Mouse (Mus musculus) MEL (cell line): Measurements from ENCODE around the gene Mthfd2l. TPM values are rescaled to one million over a fixed set of nuclear protein-coding genes. Genes with fewer than 3 reads are reported as not detected.

ENCODE experiments used
- DNase-seq: peaks from one replicate; pipeline ENCODE4 v3.0.0; 2011; ENCODE audit warnings: low read depth, low spot score
- H3K27ac ChIP-seq: 2 replicates; pipeline ENCODE4 v1.5.1; 2012; ENCODE audit warnings: low read depth, mild to moderate bottlenecking, control low read depth, low read length, moderate library complexity; ENCODE audit not compliant: control insufficient read depth
- H3K27me3 ChIP-seq, 2 experiments: fragments of 150-350 bp in 1 of 2; sonication (generic) in 1 of 2; 2 replicates each; pipeline ENCODE4 v1.6.1; 2012; ENCODE audit warnings: low read length in 2 of 2, mild to moderate bottlenecking in 2 of 2, improper control_type of control experiment in 1 of 2, moderate library complexity in 1 of 2; ENCODE audit not compliant: insufficient read depth in 2 of 2, control insufficient read depth in 1 of 2
- H3K36me3 ChIP-seq, 2 experiments: 2 replicates each; pipeline ENCODE4 v1.6.1; 2012 to 2014; ENCODE audit warnings: low read length in 2 of 2, improper control_type of control experiment in 1 of 2, inconsistent platforms in 1 of 2, mild to moderate bottlenecking in 1 of 2; ENCODE audit not compliant: insufficient read depth in 2 of 2, control insufficient read depth in 1 of 2
- H3K4me1 ChIP-seq, 2 experiments: fragments of 150-350 bp in 1 of 2; sonication (generic) in 1 of 2; 2 replicates each; pipeline ENCODE4 v1.6.1; 2012; ENCODE audit warnings: low read length in 2 of 2, improper control_type of control experiment in 1 of 2, mild to moderate bottlenecking in 1 of 2; ENCODE audit not compliant: insufficient read depth in 2 of 2, control insufficient read depth in 1 of 2
- H3K4me3 ChIP-seq, 2 experiments: fragments of 150-350 bp in 1 of 2; sonication (generic) in 1 of 2; 2 replicates each; pipeline ENCODE4 v1.5.1; 2012; ENCODE audit warnings: low read depth in 2 of 2, low read length in 2 of 2, mild to moderate bottlenecking in 2 of 2, moderate library complexity in 2 of 2, control low read depth in 1 of 2, improper control_type of control experiment in 1 of 2; ENCODE audit not compliant: control insufficient read depth in 1 of 2, insufficient read depth in 1 of 2
- H3K79me2 ChIP-seq: 2 replicates; pipeline ENCODE4 v1.6.1; 2012; ENCODE audit warnings: mild to moderate bottlenecking, low read length, moderate library complexity; ENCODE audit not compliant: control insufficient read depth, poor library complexity, insufficient read depth
- H3K9ac ChIP-seq: 2 replicates; pipeline ENCODE4 v1.6.1; 2012; ENCODE audit warnings: low read depth, mild to moderate bottlenecking, control low read depth, low read length, moderate library complexity; ENCODE audit not compliant: control insufficient read depth, poor library complexity, severe bottlenecking
- H3K9me3 ChIP-seq: fragments of 150-350 bp; sonication (generic); replicated peaks from 2 replicates; pipeline ENCODE4 v1.6.1; 2012; ENCODE audit warnings: mild to moderate bottlenecking, low read length, improper control_type of control experiment, moderate library complexity; ENCODE audit not compliant: insufficient read depth
- CTCF ChIP-seq, 3 experiments: IDR thresholded peaks in 2 of 3; conservative IDR thresholded peaks in 1 of 3; 2 replicates each; pipeline ENCODE4 v1.5.1; 2011 to 2012; ENCODE audit warnings: low read length in 3 of 3, low read depth in 2 of 3, mild to moderate bottlenecking in 2 of 3, improper control_type of control experiment in 1 of 3, inconsistent platforms in 1 of 3, mixed read lengths in 1 of 3, moderate library complexity in 1 of 3; ENCODE audit not compliant: control insufficient read depth in 1 of 3, insufficient read depth in 1 of 3, poor library complexity in 1 of 3, severe bottlenecking in 1 of 3
- EP300 ChIP-seq, 2 experiments: IDR thresholded peaks; 2 replicates each; pipeline ENCODE4 v1.6.1; 2011; ENCODE audit warnings: improper control_type of control experiment in 2 of 2, low read length in 2 of 2, low read depth in 1 of 2, mild to moderate bottlenecking in 1 of 2
- ETS1 ChIP-seq: IDR thresholded peaks from 2 replicates; pipeline ENCODE4 v1.6.1; 2012; ENCODE audit warnings: low read depth, mild to moderate bottlenecking, inconsistent platforms, low read length, improper control_type of control experiment, moderate library complexity
- GABPA ChIP-seq: IDR thresholded peaks from 2 replicates; pipeline ENCODE4 v1.6.1; 2012; ENCODE audit warnings: low read depth, mild to moderate bottlenecking, inconsistent platforms, low read length, improper control_type of control experiment, moderate library complexity
- HCFC1 ChIP-seq: IDR thresholded peaks from 2 replicates; pipeline ENCODE4 v1.6.1; 2012; ENCODE audit warnings: low read depth, mild to moderate bottlenecking, inconsistent platforms, low read length, improper control_type of control experiment, moderate library complexity
- KAT2A ChIP-seq: conservative IDR thresholded peaks from 2 replicates; pipeline ENCODE4 v1.6.1; 2012; ENCODE audit warnings: low read depth, low read length, improper control_type of control experiment, inconsistent platforms
- MAZ ChIP-seq: IDR thresholded peaks from 2 replicates; pipeline ENCODE4 v1.6.1; 2012; ENCODE audit warnings: low read depth, mild to moderate bottlenecking, inconsistent platforms, low read length, improper control_type of control experiment
- MYC ChIP-seq: IDR thresholded peaks from 2 replicates; pipeline ENCODE4 v1.6.1; 2011; ENCODE audit warnings: low read depth, mild to moderate bottlenecking, low read length, improper control_type of control experiment, moderate library complexity
- NELFE ChIP-seq: IDR thresholded peaks from 2 replicates; pipeline ENCODE4 v1.6.1; 2011; ENCODE audit warnings: low read depth, low read length, improper control_type of control experiment
- POLR2AphosphoS5 ChIP-seq: IDR thresholded peaks from 2 replicates; pipeline ENCODE4 v1.6.1; 2012; ENCODE audit warnings: low read depth, borderline replicate concordance, mild to moderate bottlenecking, inconsistent platforms, low read length, moderate library complexity, mixed read lengths
- RAD21 ChIP-seq: IDR thresholded peaks from 2 replicates; pipeline ENCODE4 v1.6.1; 2011; ENCODE audit warnings: mild to moderate bottlenecking, low read depth, low read length, improper control_type of control experiment
- SIN3A ChIP-seq: IDR thresholded peaks from 2 replicates; pipeline ENCODE4 v1.6.1; 2012; ENCODE audit warnings: low read length, improper control_type of control experiment, inconsistent platforms
- SMC3 ChIP-seq: IDR thresholded peaks from 2 replicates; pipeline ENCODE4 v1.6.1; 2011; ENCODE audit warnings: low read depth, low read length, improper control_type of control experiment
- TBP ChIP-seq: IDR thresholded peaks from 2 replicates; pipeline ENCODE4 v1.8.0; 2011; ENCODE audit warnings: low read depth, low read length, improper control_type of control experiment
- TCF12 ChIP-seq: IDR thresholded peaks from 2 replicates; pipeline ENCODE4 v1.6.1; 2014; ENCODE audit warnings: low read depth, mild to moderate bottlenecking, inconsistent platforms, low read length, improper control_type of control experiment, moderate library complexity
- UBTF ChIP-seq: IDR thresholded peaks from 2 replicates; pipeline ENCODE4 v1.6.1; 2012; ENCODE audit warnings: low read depth, mild to moderate bottlenecking, inconsistent platforms, low read length, improper control_type of control experiment, moderate library complexity, borderline replicate concordance; ENCODE audit not compliant: insufficient read depth
- ZC3H11A ChIP-seq: IDR thresholded peaks from 2 replicates; pipeline ENCODE4 v1.6.1; 2012; ENCODE audit warnings: low read depth, mild to moderate bottlenecking, inconsistent platforms, low read length, improper control_type of control experiment
- ZMIZ1 ChIP-seq: IDR thresholded peaks from 2 replicates; pipeline ENCODE4 v1.6.1; 2012; ENCODE audit warnings: low read depth, mild to moderate bottlenecking, inconsistent platforms, low read length, improper control_type of control experiment, moderate library complexity
- polyA plus RNA-seq, 2 experiments: library from polyadenylated mRNA; stranded (reverse) in 1 of 2; unstranded in 1 of 2; fragments of >175 nt in 1 of 2; fragments of >200 nt in 1 of 2; gene quantifications; 2 replicates each; pipeline versions ENCODE4 v1.2.1 to v1.2.4; 2012; ENCODE audit warnings: low replicate concordance in 2 of 2, low read depth in 1 of 2; ENCODE audit not compliant: insufficient read length in 2 of 2, insufficient read depth in 1 of 2, missing spikeins in 1 of 2
- total RNA-seq: library from RNA; depleted of rRNA; stranded (reverse); fragments of 300-350 nt; gene quantifications from 2 replicates; pipeline ENCODE4 v1.2.3, GENCODE M21; 2012

Mthfd2l gene
- total and polyA plus RNA-seq, 3 experiments, result not detected

- H3K27me3 ChIP-seq, result peaks cover 2 to 3% of the 10 kb centered on the region in 2 experiments; a peak in 3 of 4 replicates
- no peaks in the 10 kb centered on the region for H3K9me3 ChIP-seq
- H3K27ac ChIP-seq, result no peak overlapping the region
- H3K4me1 ChIP-seq, result no peaks in the 10 kb centered on the region
- H3K79me2 ChIP-seq, result no peaks in the 10 kb centered on the region
- H3K9ac ChIP-seq, result no peak overlapping the region
- no peak for TF ChIP-seq ETS1
- peak in 1 of 3 experiments; percentile 1; a peak in 1 of 6 replicates for TF ChIP-seq CTCF (IDR thresholded peaks at IDR 0.05 in 2 of 3, conservative IDR thresholded peaks at IDR 0.05 in 1 of 3; ENCODE audit: control insufficient read depth in 1 of 3, insufficient read depth in 1 of 3, low read depth in 2 of 3, low read length in 3 of 3, poor library complexity in 1 of 3, severe bottlenecking in 1 of 3)
- H3K36me3 ChIP-seq, result no peaks in the 10 kb centered on the region
- H3K4me3 ChIP-seq, result no peak overlapping the region
- no peak for DNase-seq
Observed at GRCm38 (mm10) chr5:90965386-90965785, 34.5 kb downstream of the Mthfd2l start.

- H3K27ac ChIP-seq, result no peak overlapping the region
- no peaks in the 10 kb centered on the region for H3K4me1 ChIP-seq
- TF ChIP-seq SMC3, result peak; percentile 78
- TF ChIP-seq GABPA, result no peak
- peak; percentile 26; the same call in 1 of the 2 replicates for TF ChIP-seq ZC3H11A
- peak; percentile 51 for TF ChIP-seq RAD21
- no peak for TF ChIP-seq EP300 (IDR thresholded peaks at IDR 0.05; ENCODE audit: low read depth in 1 of 2, low read length in 2 of 2)
- peak; percentile 7 to 64 (median 56); a peak in 4 of 6 replicates for TF ChIP-seq CTCF (IDR thresholded peaks at IDR 0.05 in 2 of 3, conservative IDR thresholded peaks at IDR 0.05 in 1 of 3; ENCODE audit: control insufficient read depth in 1 of 3, insufficient read depth in 1 of 3, low read depth in 2 of 3, low read length in 3 of 3, poor library complexity in 1 of 3, severe bottlenecking in 1 of 3)
- no peaks in the 10 kb centered on the region for H3K9me3 ChIP-seq
- no peaks in the 10 kb centered on the region for H3K79me2 ChIP-seq
- no peak overlapping the region for H3K4me3 ChIP-seq
- peak; percentile 50 for DNase-seq
- no peaks in the 10 kb centered on the region for H3K36me3 ChIP-seq
- no peak overlapping the region for H3K9ac ChIP-seq
- H3K27me3 ChIP-seq, result peaks cover 0 to 3% of the 10 kb centered on the region in 2 experiments; a peak in 3 of 4 replicates
Observed at GRCm38 (mm10) chr5:90977244-90977643, 46.3 kb downstream of the Mthfd2l start.

- H3K27ac ChIP-seq, result no peak overlapping the region
- no peak for DNase-seq
- no peaks in the 10 kb centered on the region for H3K4me1 ChIP-seq
Observed at GRCm38 (mm10) chr5:90980297-90980696, 49.4 kb downstream of the Mthfd2l start.

More at GRCm38 (mm10) chr5:90980297-90980696, 49.4 kb downstream of the Mthfd2l start:
- H3K9me3 ChIP-seq, result no peaks in the 10 kb centered on the region
- no peaks in the 10 kb centered on the region for H3K36me3 ChIP-seq
- no peak overlapping the region for H3K4me3 ChIP-seq
- H3K27me3 ChIP-seq, result peaks cover 0 to 2% of the 10 kb centered on the region in 2 experiments; a peak in 3 of 4 replicates
- no peak overlapping the region for H3K9ac ChIP-seq
- no peak for TF ChIP-seq MYC
- TF ChIP-seq GABPA, result no peak
- TF ChIP-seq SMC3, result no peak
- TF ChIP-seq UBTF, result no peak
- TF ChIP-seq ZMIZ1, result no peak
- no peak for TF ChIP-seq TBP
- no peak for TF ChIP-seq ZC3H11A
- no peak for TF ChIP-seq HCFC1
- no peak for TF ChIP-seq MAZ
- no peak for TF ChIP-seq SIN3A
- TF ChIP-seq KAT2A, result no peak
- no peak for TF ChIP-seq NELFE
- TF ChIP-seq TCF12, result no peak
- TF ChIP-seq POLR2AphosphoS5, result no peak
- no peaks in the 10 kb centered on the region for H3K79me2 ChIP-seq
